Comparison of ENCODE assay signal across 11 mouse cellular contexts in genomic region chr5:100825975-100826374, GRCm38 (mm10). TPM values are rescaled to one million over a fixed set of nuclear protein-coding genes. Genes with fewer than 3 reads are reported as not detected.
DNase-seq lines count a peak whose midpoint lies in the region; ATAC-seq and TF ChIP-seq lines count a peak whose summit lies in the region.
"Had no signal": no experiment of that assay in that cellular context is flagged by ENCODE, and none has a peak within 500 bp of the region (broad histone marks: within the 10 kb centered on the region; RNA-seq: fewer than 3 reads in every experiment).

No protein-coding gene starts in this region.

- no peak overlapping the region for H3K27ac ChIP-seq in liver, postnatal 0 days (ENCODE audit: low read depth)
- no peak overlapping the region for H3K27ac ChIP-seq in liver, embryonic 12.5 days
- H3K27ac ChIP-seq: heart, embryonic 15.5 days; limb, embryonic 10.5 days had no signal

- no peak overlapping the region for H3K4me3 ChIP-seq in liver, postnatal 0 days (ENCODE audit: low read depth, low read length)
- H3K4me3 ChIP-seq in liver, embryonic 12.5 days = no peak overlapping the region
- H3K4me3 ChIP-seq: heart, embryonic 15.5 days; limb, embryonic 10.5 days had no signal

- peak; percentile 57 for DNase-seq in embryo, embryonic 10 days (ENCODE audit: low spot score)
- DNase-seq in embryo, embryonic 9.5 days (ENCODE audit: extremely low spot score) = no peak
- DNase-seq in liver, postnatal 0 days = no peak
- peak; percentile 23 for DNase-seq in T-cell, adult 2 months (ENCODE audit: low spot score)
- no peak for DNase-seq in urinary bladder, postnatal 4 days (ENCODE audit: low spot score in 2 of 2)
- DNase-seq in gastrocnemius, postnatal 25 days = no peak
- DNase-seq: cerebellum, postnatal 36 days had no signal

- H3K4me2 ChIP-seq in liver, postnatal 0 days (ENCODE audit: low read depth, low read length) = no peak overlapping the region
- H3K4me2 ChIP-seq in liver, embryonic 12.5 days = no peak overlapping the region
- H3K4me2 ChIP-seq: heart, embryonic 15.5 days had no signal

- no peak overlapping the region for H3K9ac ChIP-seq in liver, postnatal 0 days (replicated peaks)
- no peak overlapping the region for H3K9ac ChIP-seq in liver, embryonic 12.5 days
- H3K9ac ChIP-seq: heart, embryonic 15.5 days had no signal

- TF ChIP-seq EP300 in liver, postnatal 0 days (IDR thresholded peaks at IDR 0.05; ENCODE audit: low read depth) = no peak

- ATAC-seq in liver, postnatal 0 days = no peak
- ATAC-seq in liver, embryonic 12.5 days = no peak
- ATAC-seq in neutrophil, adult 5-6 weeks (ENCODE audit: extremely low read depth, insufficient number of reproducible peaks, low FRiP score, poor library complexity, severe bottlenecking) = peak; percentile 61; the same call in 1 of the 2 replicates

- H3K4me1 ChIP-seq in liver, postnatal 0 days (ENCODE audit: insufficient read depth) = 0 out of 2 replicates have a peak, but pooled peaks cover 2% of the 10 kb centered on the region
- peaks cover 6% of the 10 kb centered on the region; the same call in 1 of the 2 replicates for H3K4me1 ChIP-seq in liver, embryonic 12.5 days
- H3K4me1 ChIP-seq: heart, embryonic 15.5 days had no signal

- no peaks in the 10 kb centered on the region for H3K27me3 ChIP-seq in liver, postnatal 0 days (ENCODE audit: insufficient read depth, low read length)
- no peaks in the 10 kb centered on the region; the same call in 1 of the 2 replicates for H3K27me3 ChIP-seq in liver, embryonic 12.5 days (replicated peaks)
- H3K27me3 ChIP-seq: heart, embryonic 15.5 days had no signal

- TF ChIP-seq CTCF in liver, postnatal 0 days (IDR thresholded peaks at IDR 0.05; ENCODE audit: low read depth) = peak; percentile 65

- no peaks in the 10 kb centered on the region for H3K9me3 ChIP-seq in liver, postnatal 0 days (ENCODE audit: low read length)
- H3K9me3 ChIP-seq in liver, embryonic 12.5 days (replicated peaks) = no peaks in the 10 kb centered on the region
- H3K9me3 ChIP-seq: heart, embryonic 15.5 days; limb, embryonic 10.5 days had no signal

- 8% methylated on average over 2 of the region's 2 CpGs for WGBS in liver, postnatal 0 days (ENCODE audit: insufficient replicate concordance)
- 15% methylated on average over 2 of the region's 2 CpGs for WGBS in liver, embryonic 12.5 days (ENCODE audit: insufficient replicate concordance)

- no peaks in the 10 kb centered on the region for H3K36me3 ChIP-seq in liver, postnatal 0 days (replicated peaks; ENCODE audit: insufficient read depth, low read length)
- no peaks in the 10 kb centered on the region for H3K36me3 ChIP-seq in liver, embryonic 12.5 days
- H3K36me3 ChIP-seq: heart, embryonic 15.5 days; limb, embryonic 10.5 days had no signal

RNA-seq across cellular contexts. Expression of gene Abraxas1, which starts 5.2 kb away (rescaled TPM):
- polyA plus RNA-seq in liver, postnatal 0 days (2015; fragmentation: Nextera tagmentation; extraction: Ambion mirVana) = 11.4 and 11.8 TPM in 2 replicates
- 23.3 and 24.3 TPM in 2 replicates for polyA plus RNA-seq in liver, embryonic 12.5 days (2016; fragmentation: Nextera tagmentation; extraction: Ambion mirVana)
- 16.4 and 16.7 TPM in 2 replicates for total RNA-seq in neutrophil, adult 5-6 weeks (2017)
- 1 to 10 TPM; 4.5 to 5.2 TPM for total RNA-seq in gastrocnemius, postnatal 25 days (2021)

RNA-seq across cellular contexts. Expression of gene Gpat3, which starts 19.5 kb away (rescaled TPM):
- 12.2 and 21.2 TPM in 2 replicates for polyA plus RNA-seq in liver, postnatal 0 days (2015; fragmentation: Nextera tagmentation; extraction: Ambion mirVana)
- 0.75 and 0.93 TPM in 2 replicates for polyA plus RNA-seq in liver, embryonic 12.5 days (2016; fragmentation: Nextera tagmentation; extraction: Ambion mirVana)
- 25.6 and 27.3 TPM in 2 replicates for total RNA-seq in neutrophil, adult 5-6 weeks (2017)
- 1 to 10 TPM; 4.9 to 7.0 TPM for total RNA-seq in gastrocnemius, postnatal 25 days (2021)

RNA-seq across cellular contexts. Expression of gene Mrps18c, which starts 27.5 kb away (rescaled TPM):
- 126 and 127 TPM in 2 replicates for polyA plus RNA-seq in liver, postnatal 0 days (2015; fragmentation: Nextera tagmentation; extraction: Ambion mirVana)
- 165 and 176 TPM in 2 replicates for polyA plus RNA-seq in liver, embryonic 12.5 days (2016; fragmentation: Nextera tagmentation; extraction: Ambion mirVana)
- total RNA-seq in neutrophil, adult 5-6 weeks (2017) = 46.3 and 69.6 TPM in 2 replicates
- 10 to 100 TPM; 65.7 to 67.6 TPM for total RNA-seq in gastrocnemius, postnatal 25 days (2021)

RNA-seq across cellular contexts. Expression of gene Helq, which starts 27.6 kb away (rescaled TPM):
- polyA plus RNA-seq in liver, postnatal 0 days (2015; fragmentation: Nextera tagmentation; extraction: Ambion mirVana) = 4.0 and 5.6 TPM in 2 replicates
- 22.2 and 23.4 TPM in 2 replicates for polyA plus RNA-seq in liver, embryonic 12.5 days (2016; fragmentation: Nextera tagmentation; extraction: Ambion mirVana)
- total RNA-seq in neutrophil, adult 5-6 weeks (2017) = 17.4 and 21.4 TPM in 2 replicates
- 1 to 10 TPM; 6.1 to 6.3 TPM for total RNA-seq in gastrocnemius, postnatal 25 days (2021)

Comparison
In these comparisons a context has a peak if more than half of its experiments do, and no peak if none do; other contexts are left out.
1. DNase-seq: peak in embryo, embryonic 10 days (single experiment) and T-cell, adult 2 months (single experiment); none in embryo, embryonic 9.5 days (single experiment), liver, postnatal 0 days (single experiment), urinary bladder, postnatal 4 days (0 of 2) and gastrocnemius, postnatal 25 days (single experiment).